Mouse (Mus musculus): ENCODE data around the gene Gm21093. TPM values are rescaled to one million over a fixed set of nuclear protein-coding genes. Genes with fewer than 3 reads are reported as not detected.
"Not testable (repeated sequence)": the region's sequence is repeated elsewhere in the genome, so short reads cannot be mapped to it uniquely, and the experiment has no call there.

Gm21093 gene
- not detected in 2 replicates for total RNA-seq (2017)

DNA sequence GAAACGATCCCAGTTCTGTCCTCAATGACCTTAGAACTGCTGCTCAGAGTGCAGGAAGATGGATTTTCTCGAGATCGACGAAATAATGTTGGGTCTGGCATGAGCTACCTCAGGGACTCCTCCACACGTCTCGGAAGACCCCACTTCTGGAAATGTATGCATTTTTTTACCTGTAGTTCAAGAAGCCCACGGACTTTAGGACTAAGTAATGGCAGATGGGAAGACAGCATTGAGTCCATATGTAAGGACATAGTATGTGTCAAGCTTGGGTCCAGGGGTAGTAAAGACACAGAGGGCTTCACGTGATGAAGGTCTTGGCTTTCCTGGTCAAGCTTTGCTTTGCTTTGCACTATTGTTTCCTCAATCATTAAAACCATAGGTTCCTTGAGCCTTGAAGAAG, at the start of gene Gm21093:
Gm21093 (minus strand) TSS at position 101 of the 400 bp plus-strand sequence.
- ATAC-seq (ENCODE audit: extremely low read depth, insufficient number of reproducible peaks, low FRiP score, poor library complexity, severe bottlenecking): not testable (repeated sequence)

Other genes starting within 250 kb of the Gm21093 start
- not detected in 2 replicates for gene Gm21541, start 131.1 kb downstream of the Gm21093 start, total RNA-seq (2017)
- gene Gm20878, start 93.2 kb downstream of the Gm21093 start, total RNA-seq (2017): 0.93 TPM in 1 of 2 replicates, not detected in the other
- not detected in 2 replicates for gene Fam205a4, start 68.7 kb downstream of the Gm21093 start, total RNA-seq (2017)
- not detected in 2 replicates for gene Gm3893, start 56.5 kb upstream of the Gm21093 start, total RNA-seq (2017)
- not detected in 2 replicates for gene Gm13304, start 80.1 kb upstream of the Gm21093 start, total RNA-seq (2017)
- not detected in 2 replicates for gene Gm13306, start 118.7 kb upstream of the Gm21093 start, total RNA-seq (2017)
- not detected in 2 replicates for gene Gm13305, start 133.9 kb upstream of the Gm21093 start, total RNA-seq (2017)
- not detected in 2 replicates for gene Gm10600, start 205.9 kb upstream of the Gm21093 start, total RNA-seq (2017)
- gene Ccl21b, start 221.0 kb upstream of the Gm21093 start, total RNA-seq (2017): not detected in 2 replicates

Data from neutrophil, adult 5-6 weeks (primary cell).